In the genomic region with DNA sequence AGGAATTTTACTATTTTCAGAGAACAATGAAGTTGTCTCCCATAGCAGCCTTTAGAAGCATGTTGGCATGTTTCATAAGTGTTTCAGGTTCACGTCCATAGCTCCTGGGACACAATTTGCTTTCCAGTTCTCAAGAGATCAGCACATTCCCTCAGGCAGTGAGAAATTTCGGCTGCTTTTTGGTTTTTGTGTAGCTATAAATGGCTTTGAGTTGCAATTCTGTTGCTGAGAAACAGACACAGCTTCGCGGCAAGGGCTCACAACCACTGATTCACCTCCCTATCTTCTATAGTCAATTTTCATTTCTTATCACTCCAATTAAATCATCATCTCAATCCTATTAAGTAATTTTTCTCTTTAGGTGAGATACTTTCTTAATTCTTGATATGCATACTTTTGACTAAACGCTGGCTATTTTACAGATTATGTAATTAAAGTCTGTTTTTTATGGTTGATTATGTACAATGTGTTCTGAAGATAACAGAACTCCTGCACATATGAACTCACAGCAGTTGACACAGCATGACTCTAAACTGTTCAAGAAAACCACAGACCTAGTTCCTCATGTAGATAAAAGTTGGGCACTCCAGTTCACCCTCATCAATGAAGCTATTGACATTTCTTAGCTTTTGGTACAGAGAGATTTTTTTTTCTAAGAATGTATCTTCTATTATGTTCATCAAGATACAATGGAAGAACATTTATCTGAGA, we compare ENCODE assay signal across 15 mouse cellular contexts.
DNase-seq lines count a peak whose midpoint lies in the region.
"Had no signal": no experiment of that assay in that cellular context is flagged by ENCODE, and none has a peak within 500 bp of the region (broad histone marks: within the 10 kb centered on the region; RNA-seq: fewer than 3 reads in every experiment).

No protein-coding gene starts in this region.

- peak; percentile 5 to 13 for DNase-seq in cerebellum, postnatal 10 days
- no peak for DNase-seq in cerebellum, adult 9-11 months
- DNase-seq in left cerebral cortex, adult 11 months (ENCODE audit: low spot score): peak; percentile 7
- DNase-seq in left cerebral cortex, adult 8-10 months (ENCODE audit: low spot score in 2 of 2): no peak
- peak; percentile 56 for DNase-seq in brain, adult 2 months (ENCODE audit: low read depth, low spot score)
- peak; percentile 8 for DNase-seq in right cerebral cortex, postnatal 25 days
- DNase-seq in kidney, adult 9 months: no peak
- DNase-seq in gastrocnemius, postnatal 10 days: no peak
- DNase-seq: adrenal gland, postnatal 10 days; cerebellum, adult 18-20 months; heart, postnatal 4 days; kidney, adult 8-10 months; kidney, postnatal 4 days; liver, embryonic 13.5 days; thymus, postnatal 25 days had no signal

Comparison
In these comparisons a context has a peak if more than half of its experiments do, and no peak if none do; other contexts are left out.
1. DNase-seq: peak in cerebellum, postnatal 10 days (2 of 2), left cerebral cortex, adult 11 months (single experiment), brain, adult 2 months (single experiment) and right cerebral cortex, postnatal 25 days (single experiment); none in cerebellum, adult 9-11 months (single experiment), left cerebral cortex, adult 8-10 months (0 of 2), kidney, adult 9 months (single experiment) and gastrocnemius, postnatal 10 days (single experiment).